Mouse (Mus musculus) lung, postnatal 0 days (tissue): ENCODE data around the gene Mylpf. TPM values are rescaled to one million over a fixed set of nuclear protein-coding genes. Genes with fewer than 3 reads are reported as not detected.
A peak's percentile ranks its signal among the peaks of the same experiment; 100 is the strongest.

Source experiments
- ATAC-seq: fragments of 200-750 bp; cut with Nextera tagmentation; 2 replicates; pipeline ENCODE4 v1.8.0; 2017; ENCODE audit warnings: moderate library complexity
- DNase-seq: peaks from one replicate; pipeline ENCODE4 v3.0.0-alpha.2; 2016; ENCODE audit warnings: low spot score
- H3K27ac ChIP-seq: fragments of 300-500 bp; sonication (generic); 2 replicates; pipeline ENCODE4 v1.5.1; 2014; ENCODE audit warnings: antibody characterized with exemption, mild to moderate bottlenecking, low read length, mixed read lengths
- H3K27me3 ChIP-seq: fragments of 300-500 bp; sonication (generic); replicated peaks from 2 replicates; pipeline ENCODE4 v1.6.1; 2014; ENCODE audit warnings: low read length, mixed read lengths; ENCODE audit not compliant: insufficient read depth
- H3K36me3 ChIP-seq: fragments of 300-500 bp; sonication (generic); 2 replicates; pipeline ENCODE4 v1.6.1; 2014; ENCODE audit warnings: low read length, mixed read lengths; ENCODE audit not compliant: insufficient read depth
- H3K4me1 ChIP-seq: fragments of 300-500 bp; sonication (generic); 2 replicates; pipeline ENCODE4 v1.6.1; 2014; ENCODE audit warnings: antibody characterized with exemption, low read depth, low read length, mixed read lengths; ENCODE audit not compliant: insufficient read depth
- H3K4me2 ChIP-seq: fragments of 300-500 bp; sonication (generic); replicated peaks from 2 replicates; pipeline ENCODE4 v1.6.1; 2014; ENCODE audit warnings: low read depth, mild to moderate bottlenecking, low read length, moderate library complexity, mixed read lengths
- H3K4me3 ChIP-seq: fragments of 300-500 bp; sonication (generic); 2 replicates; pipeline ENCODE4 v1.5.1; 2014; ENCODE audit warnings: low read depth, low read length
- H3K9ac ChIP-seq: fragments of 300-500 bp; sonication (generic); replicated peaks from 2 replicates; pipeline ENCODE4 v1.6.1; 2014; ENCODE audit warnings: low read depth, mild to moderate bottlenecking
- H3K9me3 ChIP-seq: fragments of 300-500 bp; sonication (generic); 2 replicates; pipeline ENCODE4 v1.6.1; 2016; ENCODE audit warnings: low read length, mixed read lengths
- CTCF ChIP-seq: IDR thresholded peaks from 2 replicates; pipeline ENCODE4 v1.5.1; 2016; ENCODE audit warnings: antibody characterized with exemption, mild to moderate bottlenecking
- EP300 ChIP-seq: IDR thresholded peaks from 2 replicates; pipeline ENCODE4 v1.6.1; 2016; ENCODE audit warnings: antibody characterized with exemption, mild to moderate bottlenecking, control low read depth
- WGBS: fragments of 180-500 bp; shearing (Covaris S2); extraction: QIAGEN DNeasy Blood & Tissue Kit; methylation state at CpG from one replicate; pipeline ENCODE4 v1.1.7; 2014; 5-methylcytosine and 5-hydroxymethylcytosine counted together
- polyA plus RNA-seq: library from polyadenylated mRNA; unstranded; fragments of >200 nt; fragmentation: Nextera tagmentation; extraction: Ambion mirVana; gene quantifications from 2 replicates; pipeline ENCODE4 v1.2.1, GENCODE M21; 2015

Gene Mylpf
- polyA plus RNA-seq, 1 experiment from 2014 or later: 6.4 TPM

GRCm38 (mm10) chr7:127210266-127210665, 1.6 kb downstream of the Mylpf start:
- Histone ChIP-seq H3K27me3 (no peaks in the 10 kb centered on the region), H3K4me2 (no peak overlapping the region), H3K9me3 (no peaks in the 10 kb centered on the region), H3K36me3 (no peaks in the 10 kb centered on the region), H3K27ac (no peak overlapping the region), H3K4me3 (no peak overlapping the region), H3K9ac (no peak overlapping the region), H3K4me1 (peaks cover 14% of the 10 kb centered on the region; the same call in 1 of the 2 replicates)
- DNase-seq (no peak), ATAC-seq (no peak)
- WGBS: 93% methylated on average over 4 of the region's 4 CpGs
- TF ChIP-seq CTCF: no peak
- no peak for TF ChIP-seq EP300

- H3K4me3 ChIP-seq: no peak overlapping the region
- H3K27me3 ChIP-seq: no peaks in the 10 kb centered on the region
- WGBS: 69% methylated on average over 5 of the region's 5 CpGs
Observed at GRCm38 (mm10) chr7:127211014-127211745, 2.5 kb downstream of the Mylpf start.

DNA sequence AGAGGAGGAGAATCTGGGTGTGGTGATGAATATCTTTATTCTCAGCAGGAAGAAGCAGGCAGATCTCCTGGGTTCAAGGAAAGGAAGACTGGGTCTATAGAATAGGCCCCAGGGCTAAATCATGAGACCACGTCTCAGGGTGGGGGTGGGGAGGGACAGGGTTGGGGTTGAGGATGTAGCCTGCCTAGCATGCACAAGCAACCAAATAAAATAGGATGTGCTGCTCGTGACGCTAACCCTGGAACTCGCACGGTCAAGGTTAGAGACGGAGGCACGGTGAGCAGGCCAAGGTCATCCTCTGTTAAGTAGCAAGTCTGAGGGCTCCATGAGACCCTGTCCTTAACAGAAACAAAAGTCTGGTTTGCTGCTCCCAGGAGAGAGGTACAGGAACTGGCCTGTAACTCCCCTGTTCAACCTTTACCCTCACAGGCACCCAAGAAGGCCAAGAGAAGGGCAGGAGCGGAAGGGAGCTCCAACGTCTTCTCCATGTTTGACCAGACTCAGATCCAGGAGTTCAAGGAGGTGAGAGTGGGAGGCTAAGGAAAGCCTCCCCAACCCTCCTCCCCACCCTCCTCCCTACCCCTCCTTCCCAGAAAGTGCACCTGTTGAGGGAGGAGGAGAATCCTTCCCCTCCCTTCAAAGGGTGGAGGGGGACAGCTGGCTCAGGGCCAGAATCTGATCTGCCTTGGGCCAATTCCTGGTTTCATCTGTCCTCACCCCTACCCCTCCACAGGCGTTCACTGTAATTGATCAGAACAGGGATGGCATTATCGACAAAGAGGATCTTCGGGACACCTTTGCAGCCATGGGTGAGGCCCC, 4.0 kb downstream of the Mylpf start:
- Histone ChIP-seq H3K9ac (no peak overlapping the region), H3K27ac (no peak overlapping the region), H3K9me3 (no peaks in the 10 kb centered on the region), H3K4me3 (no peak overlapping the region), H3K4me1 (peaks cover 4% of the 10 kb centered on the region; the same call in 1 of the 2 replicates), H3K27me3 (no peaks in the 10 kb centered on the region), H3K36me3 (no peaks in the 10 kb centered on the region), H3K4me2 (no peak overlapping the region)
- ATAC-seq (no peak), DNase-seq (no peak)
- TF ChIP-seq EP300 (no peak), CTCF (no peak)
- 87% methylated on average over 12 of the region's 12 CpGs for WGBS

More at GRCm38 (mm10) chr7:127211014-127211745, 2.5 kb downstream of the Mylpf start:
- DNase-seq: no peak
- Histone ChIP-seq H3K36me3 (no peaks in the 10 kb centered on the region), H3K9me3 (no peaks in the 10 kb centered on the region), H3K9ac (no peak overlapping the region), H3K4me2 (no peak overlapping the region), H3K4me1 (peaks cover 14% of the 10 kb centered on the region; the same call in 1 of the 2 replicates), H3K27ac (no peak overlapping the region)
- no peak for ATAC-seq
- TF ChIP-seq EP300: no peak
- no peak for TF ChIP-seq CTCF

- H3K27ac ChIP-seq: no peak overlapping the region
- H3K9me3 ChIP-seq: no peaks in the 10 kb centered on the region
- DNase-seq (peak; percentile 72), ATAC-seq (no peak)
- TF ChIP-seq CTCF (peak; percentile 74), EP300 (no peak)
- H3K27me3 ChIP-seq: no peaks in the 10 kb centered on the region
- no peak overlapping the region for H3K9ac ChIP-seq
- H3K36me3 ChIP-seq: no peaks in the 10 kb centered on the region
- no peak overlapping the region for H3K4me2 ChIP-seq
- peaks cover 4% of the 10 kb centered on the region; the same call in 1 of the 2 replicates for H3K4me1 ChIP-seq
- H3K4me3 ChIP-seq: no peak overlapping the region
- WGBS: 35% methylated on average over 7 of the region's 7 CpGs
Observed at GRCm38 (mm10) chr7:127213485-127213884, 4.8 kb downstream of the Mylpf start.

GRCm38 (mm10) chr7:127213930-127214329, 5.2 kb downstream of the Mylpf start:
- Histone ChIP-seq H3K27ac (no peak overlapping the region), H3K4me3 (no peak overlapping the region), H3K9ac (no peak overlapping the region), H3K27me3 (no peaks in the 10 kb centered on the region), H3K4me1 (peaks cover 4% of the 10 kb centered on the region; the same call in 1 of the 2 replicates), H3K9me3 (no peaks in the 10 kb centered on the region), H3K4me2 (no peak overlapping the region), H3K36me3 (no peaks in the 10 kb centered on the region)
- no peak for ATAC-seq
- WGBS: 62% methylated on average over 12 of the region's 12 CpGs
- DNase-seq: no peak
- TF ChIP-seq CTCF (no peak), EP300 (no peak)

- no peak for ATAC-seq
Observed at GRCm38 (mm10) chr7:127214521-127214920, 5.8 kb downstream of the Mylpf start.

More at GRCm38 (mm10) chr7:127214521-127214920, 5.8 kb downstream of the Mylpf start:
- peak overlapping the region; percentile 59 for H3K4me2 ChIP-seq
- H3K9ac ChIP-seq: no peak overlapping the region
- no peaks in the 10 kb centered on the region for H3K9me3 ChIP-seq
- H3K27me3 ChIP-seq: no peaks in the 10 kb centered on the region
- no peak overlapping the region for H3K27ac ChIP-seq
- DNase-seq: no peak
- peak overlapping the region; percentile 28; the same call in 1 of the 2 replicates for H3K4me3 ChIP-seq
- H3K36me3 ChIP-seq: no peaks in the 10 kb centered on the region
- peaks cover 4% of the 10 kb centered on the region; the same call in 1 of the 2 replicates for H3K4me1 ChIP-seq
- TF ChIP-seq CTCF: no peak
- 57% methylated on average over 17 of the region's 21 CpGs for WGBS
